Mouse (Mus musculus): Measurements from ENCODE around the gene Gm20820.
"Not testable (repeated sequence)": the region's sequence is repeated elsewhere in the genome, so short reads cannot be mapped to it uniquely, and the experiment has no call there.

Gene Gm20820

DNA sequence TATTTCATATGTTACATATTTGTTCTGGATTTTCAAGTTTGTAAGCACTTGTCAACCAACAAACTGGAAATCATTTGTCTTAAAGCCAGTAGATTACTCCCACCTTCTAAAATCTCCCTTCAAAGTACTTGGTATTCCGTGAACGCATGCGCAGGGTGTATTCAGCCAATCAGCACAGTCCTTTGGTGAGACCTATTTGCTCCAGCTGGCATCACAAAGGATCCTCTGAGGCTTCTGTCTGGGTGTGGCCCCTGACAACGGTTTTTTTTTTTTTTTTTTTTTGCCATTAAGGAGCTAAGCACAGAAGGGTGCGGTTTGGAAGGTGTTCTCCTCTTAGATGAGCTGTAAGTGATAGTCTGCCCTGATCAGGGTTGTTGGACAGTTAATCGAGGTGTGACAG, at the start of gene Gm20820:
Gene Gm20820, plus strand, starts transcription at position 301 of the 400 bp plus-strand sequence.
- not testable (repeated sequence) for DNase-seq (ENCODE audit: low spot score)

Measured in urinary bladder, postnatal 10 days (tissue).